Mouse (Mus musculus): ENCODE data around the gene Atp2b1. TPM values are rescaled to one million over a fixed set of nuclear protein-coding genes. Genes with fewer than 3 reads are reported as not detected.

Gene Atp2b1
- polyA plus RNA-seq, 1 experiment from 2014 or later = 296 TPM

GRCm38 (mm10) chr10:98940137-98940536, 25.9 kb downstream of the Atp2b1 start:
- Histone ChIP-seq H3K36me3 (replicated peaks; ENCODE audit: control insufficient read depth, insufficient read depth) (no peaks in the 10 kb centered on the region), H3K4me3 (replicated peaks; ENCODE audit: low read length) (no peak overlapping the region), H3K4me1 (replicated peaks; ENCODE audit: control insufficient read depth, insufficient read depth, low read length) (no peaks in the 10 kb centered on the region; the same call in 1 of the 2 replicates), H3K9ac (no peak overlapping the region), H3K4me2 (replicated peaks) (no peak overlapping the region), H3K27me3 (ENCODE audit: control insufficient read depth, insufficient read depth, low read length) (no peaks in the 10 kb centered on the region), H3K27ac (no peak overlapping the region), H3K9me3 (ENCODE audit: control insufficient read depth, low read length) (no peaks in the 10 kb centered on the region)
- DNase-seq (ENCODE audit: low spot score) (no peak), ATAC-seq (ENCODE audit: low FRiP score) (no peak)
- whole genome bisulfite sequencing = 92% methylated on average over 4 of the region's 4 CpGs

GRCm38 (mm10) chr10:98940799-98941198, 26.6 kb downstream of the Atp2b1 start:
- H3K36me3 ChIP-seq (replicated peaks; ENCODE audit: control insufficient read depth, insufficient read depth) = no peaks in the 10 kb centered on the region
- H3K4me2 ChIP-seq (replicated peaks) = no peak overlapping the region
- H3K4me3 ChIP-seq (replicated peaks; ENCODE audit: low read length) = no peak overlapping the region
- no peaks in the 10 kb centered on the region for H3K27me3 ChIP-seq (ENCODE audit: control insufficient read depth, insufficient read depth, low read length)
- H3K27ac ChIP-seq = no peak overlapping the region
- no peak for ATAC-seq (ENCODE audit: low FRiP score)
- H3K9ac ChIP-seq = no peak overlapping the region
- no peaks in the 10 kb centered on the region for H3K9me3 ChIP-seq (ENCODE audit: control insufficient read depth, low read length)
- DNase-seq (ENCODE audit: low spot score) = no peak
- H3K4me1 ChIP-seq (replicated peaks; ENCODE audit: control insufficient read depth, insufficient read depth, low read length) = no peaks in the 10 kb centered on the region; the same call in 1 of the 2 replicates
- 90% methylated on average over 2 of the region's 2 CpGs for WGBS

GRCm38 (mm10) chr10:98941991-98942390, 27.8 kb downstream of the Atp2b1 start:
- Histone ChIP-seq H3K4me3 (replicated peaks; ENCODE audit: low read length) (no peak overlapping the region), H3K9me3 (ENCODE audit: control insufficient read depth, low read length) (no peaks in the 10 kb centered on the region), H3K4me2 (replicated peaks) (no peak overlapping the region), H3K27ac (no peak overlapping the region), H3K27me3 (ENCODE audit: control insufficient read depth, insufficient read depth, low read length) (no peaks in the 10 kb centered on the region), H3K4me1 (replicated peaks; ENCODE audit: control insufficient read depth, insufficient read depth, low read length) (peaks cover 2% of the 10 kb centered on the region; the same call in 1 of the 2 replicates), H3K36me3 (replicated peaks; ENCODE audit: control insufficient read depth, insufficient read depth) (no peaks in the 10 kb centered on the region), H3K9ac (no peak overlapping the region)
- ATAC-seq (ENCODE audit: low FRiP score) (no peak), DNase-seq (ENCODE audit: low spot score) (no peak)
- WGBS = 57% methylated on average over 6 of the region's 6 CpGs

GRCm38 (mm10) chr10:98942999-98943398, 28.8 kb downstream of the Atp2b1 start:
- Histone ChIP-seq H3K9me3 (ENCODE audit: control insufficient read depth, low read length) (no peaks in the 10 kb centered on the region), H3K36me3 (replicated peaks; ENCODE audit: control insufficient read depth, insufficient read depth) (no peaks in the 10 kb centered on the region), H3K9ac (no peak overlapping the region), H3K27me3 (ENCODE audit: control insufficient read depth, insufficient read depth, low read length) (no peaks in the 10 kb centered on the region), H3K4me1 (replicated peaks; ENCODE audit: control insufficient read depth, insufficient read depth, low read length) (peaks cover 12% of the 10 kb centered on the region; the same call in 1 of the 2 replicates), H3K27ac (no peak overlapping the region), H3K4me3 (replicated peaks; ENCODE audit: low read length) (no peak overlapping the region), H3K4me2 (replicated peaks) (no peak overlapping the region)
- ATAC-seq (ENCODE audit: low FRiP score) (no peak), DNase-seq (ENCODE audit: low spot score) (no peak)
- WGBS = 85% methylated on average over 8 of the region's 8 CpGs

GRCm38 (mm10) chr10:98943894-98944293, 29.7 kb downstream of the Atp2b1 start:
- Histone ChIP-seq H3K27ac (no peak overlapping the region), H3K4me2 (replicated peaks) (no peak overlapping the region), H3K4me1 (replicated peaks; ENCODE audit: control insufficient read depth, insufficient read depth, low read length) (peaks cover 15% of the 10 kb centered on the region; the same call in 1 of the 2 replicates), H3K9me3 (ENCODE audit: control insufficient read depth, low read length) (no peaks in the 10 kb centered on the region), H3K27me3 (ENCODE audit: control insufficient read depth, insufficient read depth, low read length) (no peaks in the 10 kb centered on the region), H3K36me3 (replicated peaks; ENCODE audit: control insufficient read depth, insufficient read depth) (no peaks in the 10 kb centered on the region), H3K9ac (no peak overlapping the region), H3K4me3 (replicated peaks; ENCODE audit: low read length) (no peak overlapping the region)
- ATAC-seq (ENCODE audit: low FRiP score) (no peak), DNase-seq (ENCODE audit: low spot score) (no peak)
- 70% methylated on average over 8 of the region's 8 CpGs for WGBS

- H3K27ac ChIP-seq = peak overlapping the region; percentile 5; the same call in 1 of the 2 replicates
- H3K27me3 ChIP-seq (ENCODE audit: control insufficient read depth, insufficient read depth, low read length) = no peaks in the 10 kb centered on the region
- DNase-seq (ENCODE audit: low spot score) (no peak), ATAC-seq (ENCODE audit: low FRiP score) (no peak; the same call in 1 of the 2 replicates)
- peaks cover 15% of the 10 kb centered on the region; the same call in 1 of the 2 replicates for H3K4me1 ChIP-seq (replicated peaks; ENCODE audit: control insufficient read depth, insufficient read depth, low read length)
- no peak overlapping the region for H3K4me2 ChIP-seq (replicated peaks)
- H3K9me3 ChIP-seq (ENCODE audit: control insufficient read depth, low read length) = no peaks in the 10 kb centered on the region
- 72% methylated on average over 9 of the region's 9 CpGs for WGBS
- no peaks in the 10 kb centered on the region for H3K36me3 ChIP-seq (replicated peaks; ENCODE audit: control insufficient read depth, insufficient read depth)
- no peak overlapping the region for H3K4me3 ChIP-seq (replicated peaks; ENCODE audit: low read length)
- no peak overlapping the region for H3K9ac ChIP-seq
Measured at GRCm38 (mm10) chr10:98946031-98946791, 32.0 kb downstream of the Atp2b1 start.

- ATAC-seq (ENCODE audit: low FRiP score) = no peak
- Histone ChIP-seq H3K4me1 (replicated peaks; ENCODE audit: control insufficient read depth, insufficient read depth, low read length) (peaks cover 15% of the 10 kb centered on the region; the same call in 1 of the 2 replicates), H3K4me2 (replicated peaks) (no peak overlapping the region), H3K27me3 (ENCODE audit: control insufficient read depth, insufficient read depth, low read length) (no peaks in the 10 kb centered on the region), H3K4me3 (replicated peaks; ENCODE audit: low read length) (no peak overlapping the region), H3K27ac (no peak overlapping the region), H3K36me3 (replicated peaks; ENCODE audit: control insufficient read depth, insufficient read depth) (no peaks in the 10 kb centered on the region), H3K9me3 (ENCODE audit: control insufficient read depth, low read length) (no peaks in the 10 kb centered on the region), H3K9ac (no peak overlapping the region)
- WGBS = 47% methylated on average over 2 of the region's 2 CpGs
- no peak for DNase-seq (ENCODE audit: low spot score)
Measured at GRCm38 (mm10) chr10:98947206-98947605, 33.0 kb downstream of the Atp2b1 start.

GRCm38 (mm10) chr10:98948096-98948495, 33.9 kb downstream of the Atp2b1 start:
- 66% methylated on average over 5 of the region's 5 CpGs for WGBS
- Histone ChIP-seq H3K27ac (no peak overlapping the region), H3K9me3 (ENCODE audit: control insufficient read depth, low read length) (no peaks in the 10 kb centered on the region), H3K9ac (no peak overlapping the region), H3K36me3 (replicated peaks; ENCODE audit: control insufficient read depth, insufficient read depth) (no peaks in the 10 kb centered on the region), H3K4me1 (replicated peaks; ENCODE audit: control insufficient read depth, insufficient read depth, low read length) (peaks cover 15% of the 10 kb centered on the region; the same call in 1 of the 2 replicates), H3K4me3 (replicated peaks; ENCODE audit: low read length) (no peak overlapping the region), H3K27me3 (ENCODE audit: control insufficient read depth, insufficient read depth, low read length) (no peaks in the 10 kb centered on the region), H3K4me2 (replicated peaks) (no peak overlapping the region)
- no peak for DNase-seq (ENCODE audit: low spot score)
- 0 out of 2 replicates have a peak, but pooled peaks have one; percentile 32 for ATAC-seq (ENCODE audit: low FRiP score)

- ATAC-seq (ENCODE audit: low FRiP score) (no peak), DNase-seq (ENCODE audit: low spot score) (no peak)
- no peaks in the 10 kb centered on the region for H3K9me3 ChIP-seq (ENCODE audit: control insufficient read depth, low read length)
- H3K4me2 ChIP-seq (replicated peaks) = no peak overlapping the region
- peaks cover 15% of the 10 kb centered on the region; the same call in 1 of the 2 replicates for H3K4me1 ChIP-seq (replicated peaks; ENCODE audit: control insufficient read depth, insufficient read depth, low read length)
- no peaks in the 10 kb centered on the region for H3K36me3 ChIP-seq (replicated peaks; ENCODE audit: control insufficient read depth, insufficient read depth)
- H3K4me3 ChIP-seq (replicated peaks; ENCODE audit: low read length) = no peak overlapping the region
- H3K27me3 ChIP-seq (ENCODE audit: control insufficient read depth, insufficient read depth, low read length) = no peaks in the 10 kb centered on the region
- H3K27ac ChIP-seq = no peak overlapping the region
- 86% methylated on average over 1 of the region's 1 CpGs for WGBS
- H3K9ac ChIP-seq = no peak overlapping the region
Measured at GRCm38 (mm10) chr10:98949750-98950149, 35.5 kb downstream of the Atp2b1 start.

Measured in hindbrain, embryonic 14.5 days (tissue).